Mouse (Mus musculus): ENCODE data around the gene Lig4. TPM values are rescaled to one million over a fixed set of nuclear protein-coding genes. Genes with fewer than 3 reads are reported as not detected.

The Lig4 gene
- polyA plus RNA-seq, 1 experiment from 2014 or later, result 10.5 TPM

DNA sequence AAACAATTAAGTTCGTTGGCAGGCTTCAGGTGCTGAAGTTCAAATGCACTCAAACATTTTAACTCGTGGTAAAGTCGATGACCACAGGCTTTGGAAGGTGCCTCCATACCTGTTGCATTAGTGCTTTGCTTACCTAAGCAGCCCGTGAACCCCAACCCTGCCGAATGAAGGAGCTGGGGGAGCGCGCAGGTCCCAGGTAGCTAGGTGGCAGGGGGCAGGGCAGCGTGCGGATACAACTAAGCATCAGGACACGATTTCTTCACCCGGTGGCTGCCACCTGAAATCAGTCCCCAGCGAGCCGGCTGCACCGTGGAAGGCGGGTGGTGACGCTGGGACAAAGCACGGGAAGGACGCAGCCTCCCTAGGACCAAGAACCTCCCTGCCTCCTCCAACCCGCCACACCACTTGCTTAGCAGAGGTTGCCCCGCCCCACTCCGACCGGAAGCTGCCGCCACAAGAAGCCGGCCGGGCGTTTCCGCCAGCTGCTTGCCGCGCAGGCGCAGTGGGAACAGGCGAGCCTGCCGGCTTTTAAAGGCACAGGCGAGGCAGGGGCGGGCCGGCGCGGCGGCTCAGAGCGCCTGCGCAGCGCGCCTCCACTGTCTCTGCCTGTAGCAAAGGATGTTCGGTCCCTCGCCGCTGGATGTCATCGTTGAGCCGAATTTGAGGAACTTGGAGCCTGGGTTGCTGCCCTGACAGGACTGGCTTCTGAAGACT is 1.4 kb downstream of the Lig4 start:
- Histone ChIP-seq H3K4me3 (peak overlapping the region; percentile 70), H3K9me3 (replicated peaks) (no peaks in the 10 kb centered on the region), H3K27ac (peak overlapping the region; percentile 21; the same call in 1 of the 2 replicates), H3K9ac (peak overlapping the region; percentile 75), H3K4me1 (peaks cover 43% of the 10 kb centered on the region), H3K4me2 (peak overlapping the region; percentile 76), H3K27me3 (no peaks in the 10 kb centered on the region), H3K36me3 (ENCODE audit: poor library complexity, severe bottlenecking) (peaks cover 26% of the 10 kb centered on the region)
- ATAC-seq, result peak; percentile 96
- WGBS, result under 1% methylated on average over 47 of the region's 47 CpGs

DNA sequence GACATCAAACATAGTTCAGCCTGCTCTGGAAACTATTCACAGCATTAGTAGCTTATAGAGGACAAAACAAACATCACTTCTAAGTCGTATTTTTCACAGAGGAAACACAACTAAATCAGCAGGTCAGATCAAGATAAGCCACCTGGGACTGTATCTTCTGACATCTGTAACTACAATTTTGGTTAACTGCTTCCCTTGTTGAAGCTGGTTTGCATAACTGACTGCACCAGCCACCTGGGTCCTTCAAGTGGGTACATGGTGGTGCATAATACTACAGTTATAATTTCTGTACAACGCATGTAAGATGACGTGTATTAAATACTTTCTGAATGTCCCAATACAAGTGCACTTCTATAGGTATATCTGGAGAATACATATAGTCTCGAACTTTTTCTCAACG is 2.2 kb downstream of the Lig4 start:
- H3K9ac ChIP-seq, result peak overlapping the region; percentile 75
- H3K27ac ChIP-seq, result no peak overlapping the region
- H3K9me3 ChIP-seq (replicated peaks), result no peaks in the 10 kb centered on the region
- H3K36me3 ChIP-seq (ENCODE audit: poor library complexity, severe bottlenecking), result peaks cover 29% of the 10 kb centered on the region
- H3K27me3 ChIP-seq, result no peaks in the 10 kb centered on the region
- H3K4me1 ChIP-seq, result peaks cover 39% of the 10 kb centered on the region
- peak overlapping the region; percentile 70 for H3K4me3 ChIP-seq
- H3K4me2 ChIP-seq, result peak overlapping the region; percentile 76
- WGBS, result 57% methylated on average over 5 of the region's 5 CpGs
- ATAC-seq, result no peak

DNA sequence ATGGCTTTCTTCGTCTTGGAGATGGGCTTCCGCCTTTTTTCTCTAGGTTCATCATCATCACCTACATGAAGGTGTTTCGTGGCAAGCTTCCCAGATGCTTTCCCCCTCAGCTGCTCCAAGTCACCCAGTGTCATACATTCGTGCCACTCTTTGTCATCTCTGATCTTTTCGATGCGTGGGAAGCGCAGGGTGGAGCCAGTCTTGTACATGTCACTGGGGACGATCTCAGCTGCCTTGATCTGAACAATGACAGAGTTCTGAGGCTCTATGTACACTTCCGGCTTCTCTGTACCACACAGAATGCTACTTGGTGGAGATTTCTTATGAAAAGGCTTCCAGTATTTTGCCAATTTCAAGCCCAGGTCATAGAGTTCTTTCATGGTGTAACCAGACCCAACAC is 5.6 kb downstream of the Lig4 start:
- Histone ChIP-seq H3K4me2 (no peak overlapping the region), H3K27me3 (no peaks in the 10 kb centered on the region), H3K9me3 (replicated peaks) (no peaks in the 10 kb centered on the region), H3K4me3 (no peak overlapping the region), H3K27ac (no peak overlapping the region), H3K4me1 (peaks cover 11% of the 10 kb centered on the region), H3K9ac (no peak overlapping the region), H3K36me3 (ENCODE audit: poor library complexity, severe bottlenecking) (peaks cover 43% of the 10 kb centered on the region)
- 96% methylated on average over 9 of the region's 9 CpGs for WGBS
- no peak for ATAC-seq

DNA sequence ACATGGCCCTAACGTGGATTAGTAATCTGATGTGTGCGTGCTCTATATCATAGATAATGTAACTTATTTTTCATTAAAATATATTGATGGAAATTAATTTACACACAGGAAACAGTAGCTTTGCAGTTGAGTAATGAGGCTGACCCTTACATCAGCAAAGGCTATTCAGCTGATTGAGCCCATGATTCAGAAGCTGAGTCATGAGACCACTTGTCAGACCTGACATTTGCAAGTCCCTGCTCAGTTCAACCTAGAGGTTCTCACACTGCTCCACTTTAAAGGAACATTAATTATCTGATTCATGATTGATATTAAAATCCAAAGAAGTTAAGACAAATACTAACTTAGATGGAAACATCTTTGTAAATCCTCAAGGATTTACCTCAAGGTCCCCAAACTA is 17.6 kb downstream of the Lig4 start:
- no peaks in the 10 kb centered on the region for H3K36me3 ChIP-seq (ENCODE audit: poor library complexity, severe bottlenecking)
- no peak overlapping the region for H3K4me2 ChIP-seq
- ATAC-seq, result no peak
- H3K9ac ChIP-seq, result no peak overlapping the region
- WGBS, result 90% methylated on average over 2 of the region's 2 CpGs
- H3K4me1 ChIP-seq, result no peaks in the 10 kb centered on the region
- H3K27ac ChIP-seq, result no peak overlapping the region
- no peaks in the 10 kb centered on the region for H3K9me3 ChIP-seq (replicated peaks)
- no peak overlapping the region for H3K4me3 ChIP-seq
- no peaks in the 10 kb centered on the region for H3K27me3 ChIP-seq

DNA sequence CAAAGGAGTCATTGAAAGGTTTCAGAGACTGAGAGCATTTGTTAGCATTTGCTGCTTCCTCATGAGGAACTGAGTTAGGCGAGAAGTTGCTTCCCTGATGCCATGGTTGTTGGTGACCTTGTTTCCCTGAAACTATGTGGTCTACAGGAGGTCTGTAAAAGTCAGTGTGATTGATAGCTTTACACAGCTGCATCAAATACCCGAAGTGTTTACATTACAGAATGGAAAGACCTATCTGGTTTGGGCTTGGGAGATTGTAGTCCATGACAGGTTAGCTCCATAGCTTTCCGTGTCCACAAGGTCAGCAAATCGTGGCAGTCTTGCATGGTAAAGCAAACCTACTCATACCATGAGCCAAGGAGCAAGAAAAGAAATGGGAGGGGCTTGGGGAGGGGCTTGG is 19.1 kb downstream of the Lig4 start:
- 85% methylated on average over 4 of the region's 4 CpGs for WGBS
- Histone ChIP-seq H3K36me3 (ENCODE audit: poor library complexity, severe bottlenecking) (no peaks in the 10 kb centered on the region), H3K27ac (no peak overlapping the region), H3K9me3 (replicated peaks) (no peaks in the 10 kb centered on the region), H3K4me1 (no peaks in the 10 kb centered on the region), H3K4me3 (no peak overlapping the region), H3K27me3 (no peaks in the 10 kb centered on the region), H3K4me2 (no peak overlapping the region), H3K9ac (no peak overlapping the region)
- ATAC-seq, result no peak

DNA sequence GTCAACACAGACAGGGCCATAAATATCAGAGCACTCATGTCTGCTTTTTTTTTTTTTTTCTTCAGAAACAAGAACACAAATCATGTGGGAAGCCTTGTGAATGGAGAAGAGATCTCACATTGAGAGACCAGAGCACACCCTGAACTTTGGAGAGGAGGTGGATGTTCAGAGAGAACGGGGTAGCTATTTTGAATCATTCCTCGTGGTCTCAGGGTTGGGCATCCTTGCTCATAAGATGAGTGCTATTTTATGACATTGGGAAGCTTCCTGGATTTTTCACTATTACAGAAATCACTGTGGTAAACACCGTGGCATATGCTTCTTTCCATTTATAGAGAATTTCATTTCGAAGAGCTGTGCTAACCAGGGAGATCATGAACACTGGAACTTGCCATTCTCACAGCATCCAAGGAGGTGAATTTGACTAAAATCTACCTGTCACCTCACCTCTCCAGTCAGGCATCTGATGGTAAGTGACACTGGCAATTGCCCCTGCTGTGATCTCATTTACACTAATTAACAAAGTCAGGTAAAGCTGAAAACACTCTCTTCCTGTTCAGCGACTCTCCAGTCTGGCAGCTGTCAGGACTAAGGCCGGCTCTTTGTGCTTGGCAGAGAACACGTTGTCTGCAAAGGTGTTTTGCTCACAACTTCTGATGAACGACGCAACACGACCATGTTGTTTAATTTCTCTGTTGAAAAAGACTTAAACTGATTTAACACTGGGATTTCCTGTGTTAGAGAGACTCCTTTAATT is 28.2 kb downstream of the Lig4 start:
- H3K4me3 ChIP-seq, result no peak overlapping the region
- H3K4me1 ChIP-seq, result no peaks in the 10 kb centered on the region
- no peaks in the 10 kb centered on the region for H3K27me3 ChIP-seq
- H3K9me3 ChIP-seq (replicated peaks), result no peaks in the 10 kb centered on the region
- no peak overlapping the region for H3K9ac ChIP-seq
- H3K36me3 ChIP-seq (ENCODE audit: poor library complexity, severe bottlenecking), result no peaks in the 10 kb centered on the region
- WGBS, result 66% methylated on average over 10 of the region's 10 CpGs
- ATAC-seq, result no peak
- H3K27ac ChIP-seq, result no peak overlapping the region
- no peak overlapping the region for H3K4me2 ChIP-seq

DNA sequence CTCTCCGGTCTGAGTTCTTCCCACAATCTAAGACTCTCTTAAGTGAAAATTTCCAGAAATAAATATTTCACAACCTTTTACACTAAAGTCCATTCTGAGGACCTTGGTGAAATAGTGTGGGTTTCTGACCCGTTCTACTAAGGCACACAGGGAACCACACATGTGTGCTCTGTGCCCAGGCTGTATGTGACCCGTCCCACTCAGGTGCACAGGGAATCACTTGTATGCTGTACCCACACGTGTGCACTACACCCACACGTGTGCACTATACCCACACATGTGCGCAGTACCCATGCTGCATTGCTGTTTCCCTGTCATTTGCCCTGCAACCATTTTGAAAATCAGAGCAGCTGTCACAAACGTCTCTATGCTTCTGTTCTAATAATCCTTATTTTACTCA is 41.9 kb downstream of the Lig4 start:
- 73% methylated on average over 7 of the region's 7 CpGs for WGBS
- ATAC-seq, result 0 out of 2 replicates have a peak, but pooled peaks have one; percentile 16
- no peak overlapping the region for H3K4me3 ChIP-seq

DNA sequence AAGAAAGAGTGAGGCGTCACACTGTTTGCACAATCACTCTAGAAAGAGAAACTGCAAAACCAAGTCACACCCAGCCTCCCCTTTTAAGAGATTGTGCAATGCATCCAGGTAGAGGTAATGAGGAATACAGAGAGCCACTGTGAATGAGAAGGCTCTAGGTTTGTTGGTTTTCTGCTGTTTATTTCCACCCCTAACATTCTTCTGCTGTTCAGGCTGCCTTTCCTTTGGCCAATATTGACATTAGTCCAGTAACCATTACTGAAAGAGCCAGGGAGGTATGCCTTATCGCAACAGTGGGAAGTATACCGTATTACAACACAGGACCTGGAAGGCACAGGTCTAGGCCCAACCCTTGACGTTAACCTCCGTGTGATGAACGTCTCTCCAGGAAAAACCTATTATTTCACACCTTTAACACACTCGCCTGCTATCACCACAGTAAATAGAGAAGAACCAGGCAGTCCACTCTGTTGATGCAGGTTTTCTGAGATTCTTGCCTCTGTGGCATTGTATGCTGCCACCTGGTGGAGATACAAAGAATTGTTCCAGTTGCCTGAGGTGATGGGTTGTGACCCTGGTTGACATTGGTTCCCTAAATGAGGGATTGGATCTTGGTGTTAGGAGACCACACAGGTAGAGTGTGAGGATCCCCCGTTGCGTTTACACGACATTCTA is 42.5 kb downstream of the Lig4 start:
- no peaks in the 10 kb centered on the region for H3K27me3 ChIP-seq

More for the DNA sequence above, 41.9 kb downstream of the Lig4 start:
- no peak overlapping the region for H3K4me2 ChIP-seq
- no peak overlapping the region for H3K9ac ChIP-seq
- H3K4me1 ChIP-seq, result no peaks in the 10 kb centered on the region
- no peaks in the 10 kb centered on the region for H3K9me3 ChIP-seq (replicated peaks)
- H3K27me3 ChIP-seq, result no peaks in the 10 kb centered on the region
- no peak overlapping the region for H3K27ac ChIP-seq
- H3K36me3 ChIP-seq (ENCODE audit: poor library complexity, severe bottlenecking), result no peaks in the 10 kb centered on the region

DNA sequence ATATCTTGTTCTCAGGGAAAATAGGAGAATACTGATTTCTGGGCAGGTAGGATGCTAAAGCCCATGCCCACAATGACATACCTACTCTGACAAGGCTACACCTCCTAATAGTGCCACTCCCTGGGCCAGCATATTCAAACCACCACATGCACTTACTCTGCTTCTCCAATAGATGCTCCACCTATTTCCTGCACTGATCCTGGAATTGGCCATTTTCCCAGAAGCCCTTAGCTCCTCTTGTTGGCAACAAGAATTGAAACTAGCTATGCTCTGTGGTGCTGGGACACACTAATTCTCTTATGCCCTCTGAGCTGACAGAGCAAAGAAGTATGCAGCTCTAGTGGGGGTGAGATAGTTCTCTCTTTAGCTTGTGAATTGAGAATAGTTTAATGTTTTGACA is 44.8 kb downstream of the Lig4 start:
- Histone ChIP-seq H3K27ac (no peak overlapping the region), H3K27me3 (no peaks in the 10 kb centered on the region), H3K9me3 (replicated peaks) (no peaks in the 10 kb centered on the region), H3K36me3 (ENCODE audit: poor library complexity, severe bottlenecking) (no peaks in the 10 kb centered on the region), H3K4me1 (no peaks in the 10 kb centered on the region), H3K4me3 (no peak overlapping the region), H3K4me2 (no peak overlapping the region), H3K9ac (no peak overlapping the region)
- no peak for ATAC-seq

More for the DNA sequence above, 42.5 kb downstream of the Lig4 start:
- Histone ChIP-seq H3K4me2 (no peak overlapping the region), H3K9me3 (replicated peaks) (no peaks in the 10 kb centered on the region), H3K4me1 (no peaks in the 10 kb centered on the region), H3K4me3 (no peak overlapping the region), H3K36me3 (ENCODE audit: poor library complexity, severe bottlenecking) (no peaks in the 10 kb centered on the region), H3K9ac (no peak overlapping the region), H3K27ac (no peak overlapping the region)
- 44% methylated on average over 10 of the region's 10 CpGs for WGBS
- peak; percentile 76; the same call in 1 of the 2 replicates for ATAC-seq

DNA sequence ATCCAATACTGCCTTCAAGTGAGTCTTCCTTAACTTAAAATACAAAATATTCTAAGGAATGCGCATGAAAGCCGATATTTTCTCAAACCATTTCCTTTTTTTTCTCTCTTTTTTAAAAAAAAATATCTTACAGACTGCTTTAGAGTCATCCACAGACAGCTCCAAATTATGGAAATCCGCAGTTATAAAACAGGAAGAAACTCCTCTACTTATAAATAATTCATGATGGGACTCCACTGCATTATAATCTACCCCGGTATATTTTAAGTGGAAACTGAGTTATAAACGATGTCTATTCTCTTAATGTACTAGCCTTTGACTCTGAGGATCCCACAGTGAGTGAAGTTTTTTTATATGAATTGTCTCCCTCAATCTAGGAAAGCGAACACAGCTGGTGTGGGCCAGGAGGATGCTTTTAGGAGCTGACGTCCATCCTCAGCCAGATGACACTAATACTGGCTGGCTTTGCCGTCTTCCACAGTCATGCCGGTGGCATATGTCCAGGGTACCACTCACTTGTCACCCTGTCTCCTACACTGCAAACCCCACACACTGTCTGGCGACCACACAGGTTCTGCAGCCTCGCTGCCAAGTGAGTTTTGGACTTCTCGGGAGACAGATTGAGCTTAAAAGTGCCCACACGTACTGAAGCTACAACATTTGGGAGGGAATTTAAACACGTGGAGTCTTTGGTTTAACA is 47.6 kb downstream of the Lig4 start:
- ATAC-seq, result peak; percentile 82; the same call in 1 of the 2 replicates
- Histone ChIP-seq H3K9ac (no peak overlapping the region), H3K9me3 (replicated peaks) (no peaks in the 10 kb centered on the region), H3K4me3 (no peak overlapping the region), H3K4me2 (no peak overlapping the region), H3K4me1 (no peaks in the 10 kb centered on the region), H3K27ac (no peak overlapping the region), H3K36me3 (ENCODE audit: poor library complexity, severe bottlenecking) (no peaks in the 10 kb centered on the region), H3K27me3 (no peaks in the 10 kb centered on the region)
- WGBS, result 76% methylated on average over 14 of the region's 14 CpGs

All from forebrain, embryonic 13.5 days (tissue).